9 mouse cellular contexts compared by ENCODE assay signal in the genomic region with DNA sequence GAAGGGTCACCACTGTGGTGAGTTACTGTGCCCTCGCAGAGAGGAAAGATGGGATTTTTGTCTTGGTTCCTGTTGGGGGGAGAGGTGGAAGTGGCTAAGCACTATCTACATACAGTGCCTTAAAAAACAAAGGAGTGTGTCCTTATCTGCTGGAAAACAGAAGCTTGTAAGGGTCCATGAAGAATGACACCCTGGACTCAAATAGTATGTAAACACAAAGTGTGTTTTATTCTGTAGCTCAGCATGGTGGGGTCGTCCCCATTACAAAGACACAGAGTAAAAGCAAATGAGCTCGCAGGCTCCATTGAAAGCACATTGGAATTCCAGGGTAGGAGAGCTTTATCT. TPM values are rescaled to one million over a fixed set of nuclear protein-coding genes. Genes with fewer than 3 reads are reported as not detected.
DNase-seq lines count a peak whose midpoint lies in the region; ATAC-seq and TF ChIP-seq lines count a peak whose summit lies in the region.
"Had no signal": no experiment of that assay in that cellular context is flagged by ENCODE, and none has a peak within 500 bp of the region (broad histone marks: within the 10 kb centered on the region; RNA-seq: fewer than 3 reads in every experiment).

No protein-coding gene starts in this region.

- no peaks in the 10 kb centered on the region for H3K4me1 ChIP-seq in cerebellum, adult 2 months (ENCODE audit: control insufficient read depth, insufficient read depth, low read length)
- peaks cover 34% of the 10 kb centered on the region for H3K4me1 ChIP-seq in megakaryocyte, embryonic 14.5 days
- H3K4me1 ChIP-seq in limb, embryonic 13.5 days, result peaks cover 8% of the 10 kb centered on the region; the same call in 1 of the 2 replicates
- H3K4me1 ChIP-seq in stomach, embryonic 15.5 days, result no peaks in the 10 kb centered on the region

- peaks cover 21% of the 10 kb centered on the region for H3K36me3 ChIP-seq in megakaryocyte, embryonic 14.5 days (replicated peaks; ENCODE audit: low read length)
- H3K36me3 ChIP-seq in limb, embryonic 13.5 days, result peaks cover 7% of the 10 kb centered on the region; the same call in 1 of the 2 replicates
- H3K36me3 ChIP-seq in stomach, embryonic 15.5 days, result no peaks in the 10 kb centered on the region

- no peak overlapping the region for H3K27ac ChIP-seq in cerebellum, adult 2 months (ENCODE audit: insufficient read depth, low read length)
- H3K27ac ChIP-seq in limb, embryonic 13.5 days, result no peak overlapping the region
- H3K27ac ChIP-seq in stomach, embryonic 15.5 days, result peak overlapping the region; percentile 93

- H3K9me3 ChIP-seq in megakaryocyte, embryonic 14.5 days, result no peaks in the 10 kb centered on the region
- no peaks in the 10 kb centered on the region for H3K9me3 ChIP-seq in limb, embryonic 13.5 days
- no peaks in the 10 kb centered on the region for H3K9me3 ChIP-seq in stomach, embryonic 15.5 days

- no peak for TF ChIP-seq POLR2A in cerebellum, adult 2 months (IDR thresholded peaks at IDR 0.05; ENCODE audit: borderline replicate concordance, insufficient read depth, low read length)

- WGBS in cerebellum, adult 2 months, result 31% methylated on average over 3 of the region's 3 CpGs
- WGBS in limb, embryonic 13.5 days, result 50% methylated on average over 3 of the region's 3 CpGs
- 29% methylated on average over 3 of the region's 3 CpGs for WGBS in stomach, embryonic 15.5 days

- peak overlapping the region; percentile 84 for H3K4me3 ChIP-seq in cerebellum, adult 2 months (replicated peaks; ENCODE audit: insufficient read depth, low read depth, low read length)
- peak overlapping the region; percentile 94 for H3K4me3 ChIP-seq in megakaryocyte, embryonic 14.5 days (replicated peaks)
- peak overlapping the region; percentile 69 for H3K4me3 ChIP-seq in limb, embryonic 13.5 days
- H3K4me3 ChIP-seq in stomach, embryonic 15.5 days (replicated peaks), result peak overlapping the region; percentile 77

- ATAC-seq in megakaryocyte, adult 5-6 weeks (ENCODE audit: poor library complexity, severe bottlenecking), result no peak
- ATAC-seq in limb, embryonic 13.5 days (ENCODE audit: low FRiP score, low read depth), result no peak
- no peak for ATAC-seq in stomach, embryonic 15.5 days (ENCODE audit: insufficient read depth, low FRiP score, low read depth)

- no peaks in the 10 kb centered on the region for H3K27me3 ChIP-seq in cerebellum, adult 2 months (ENCODE audit: control insufficient read depth, insufficient read depth, low read length)
- no peaks in the 10 kb centered on the region for H3K27me3 ChIP-seq in megakaryocyte, embryonic 14.5 days (replicated peaks)
- H3K27me3 ChIP-seq in limb, embryonic 13.5 days, result no peaks in the 10 kb centered on the region
- no peaks in the 10 kb centered on the region for H3K27me3 ChIP-seq in stomach, embryonic 15.5 days (replicated peaks)

- H3K4me2 ChIP-seq in limb, embryonic 13.5 days (replicated peaks), result peak overlapping the region; percentile 77
- peak overlapping the region; percentile 86 for H3K4me2 ChIP-seq in stomach, embryonic 15.5 days

- no peak for TF ChIP-seq CTCF in cerebellum, adult 2 months (IDR thresholded peaks at IDR 0.05; ENCODE audit: borderline replicate concordance, insufficient read depth, low read depth, low read length)

- peak overlapping the region; percentile 86 for H3K9ac ChIP-seq in limb, embryonic 13.5 days
- no peak overlapping the region for H3K9ac ChIP-seq in stomach, embryonic 15.5 days

- no peak for DNase-seq in cerebellum, adult 2 months
- DNase-seq in cerebellum, adult 11-12 months, result no peak
- no peak for DNase-seq in layer of hippocampus, adult 8-10 months (ENCODE audit: low spot score in 2 of 2)
- DNase-seq in gastrocnemius, postnatal 10 days, result no peak
- DNase-seq: cerebellum, postnatal 25 days had no signal

RNA-seq across cellular contexts. Expression of a gene that starts 0.8 kb away (rescaled TPM):
- 19.9 and 20.9 TPM in 2 replicates for polyA plus RNA-seq in cerebellum, adult 2 months (2012; rRNA removed)
- polyA plus RNA-seq in megakaryocyte, embryonic 14.5 days (2012; ENCODE audit: insufficient read depth, low replicate concordance), result 0.31 TPM in 1 of 2 replicates, not detected in the other
- total RNA-seq in megakaryocyte, adult 5-6 weeks (2015), result 6.4 and 7.6 TPM in 2 replicates
- total RNA-seq in megakaryocyte, adult 5-6 weeks (2017), result 13.3 and 14.4 TPM in 2 replicates
- 19.8 and 20.4 TPM in 2 replicates for polyA plus RNA-seq in limb, embryonic 13.5 days (2015; fragmentation: Nextera tagmentation; extraction: Ambion mirVana)
- polyA plus RNA-seq in stomach, embryonic 15.5 days (2015; fragmentation: Nextera tagmentation; extraction: Ambion mirVana), result 14.5 and 16.7 TPM in 2 replicates
- 10 to 100 TPM; 27.3 to 35.6 (median 30.3) TPM for total RNA-seq in layer of hippocampus, adult 8-10 months (2022)
- 10 to 100 TPM; 10.6 to 12.2 TPM for total RNA-seq in gastrocnemius, postnatal 10 days (2021)

RNA-seq across cellular contexts. Expression of a gene that starts 45.0 kb away (rescaled TPM):
- polyA plus RNA-seq in cerebellum, adult 2 months (2012; rRNA removed), result 95.0 and 101 TPM in 2 replicates
- 2.7 and 25.3 TPM in 2 replicates for polyA plus RNA-seq in megakaryocyte, embryonic 14.5 days (2012; ENCODE audit: insufficient read depth, low replicate concordance)
- 182 and 193 TPM in 2 replicates for total RNA-seq in megakaryocyte, adult 5-6 weeks (2015)
- total RNA-seq in megakaryocyte, adult 5-6 weeks (2017), result 187 and 225 TPM in 2 replicates
- polyA plus RNA-seq in limb, embryonic 13.5 days (2015; fragmentation: Nextera tagmentation; extraction: Ambion mirVana), result 321 and 323 TPM in 2 replicates
- 220 and 231 TPM in 2 replicates for polyA plus RNA-seq in stomach, embryonic 15.5 days (2015; fragmentation: Nextera tagmentation; extraction: Ambion mirVana)
- total RNA-seq in layer of hippocampus, adult 8-10 months (2022), result 100 to 1,000 TPM in 1 of 4 experiments, 10 to 100 TPM in 3; 92.1 to 101 (median 97.4) TPM
- total RNA-seq in gastrocnemius, postnatal 10 days (2021), result 100 to 1,000 TPM; 141 to 143 TPM

RNA-seq across cellular contexts. Expression of a gene that starts 45.3 kb away (rescaled TPM):
- 7.9 and 8.6 TPM in 2 replicates for polyA plus RNA-seq in cerebellum, adult 2 months (2012; rRNA removed)
- polyA plus RNA-seq in megakaryocyte, embryonic 14.5 days (2012; ENCODE audit: insufficient read depth, low replicate concordance), result 0.50 and 4.0 TPM in 2 replicates
- total RNA-seq in megakaryocyte, adult 5-6 weeks (2015), result 11.4 and 13.0 TPM in 2 replicates
- total RNA-seq in megakaryocyte, adult 5-6 weeks (2017), result 19.3 and 20.1 TPM in 2 replicates
- polyA plus RNA-seq in limb, embryonic 13.5 days (2015; fragmentation: Nextera tagmentation; extraction: Ambion mirVana), result 23.9 and 25.4 TPM in 2 replicates
- 27.0 and 27.6 TPM in 2 replicates for polyA plus RNA-seq in stomach, embryonic 15.5 days (2015; fragmentation: Nextera tagmentation; extraction: Ambion mirVana)
- total RNA-seq in layer of hippocampus, adult 8-10 months (2022), result 10 to 100 TPM; 14.9 to 16.8 (median 16.1) TPM
- 10 to 100 TPM; 35.0 to 35.3 TPM for total RNA-seq in gastrocnemius, postnatal 10 days (2021)

Comparison
In these comparisons a context has a peak if more than half of its experiments do, and no peak if none do; other contexts are left out.
1. RNA of a gene that starts 0.8 kb away (polyA plus RNA-seq): 19.9 to 20.9 TPM in cerebellum, adult 2 months, 19.8 to 20.4 TPM in limb, embryonic 13.5 days and 14.5 to 16.7 TPM in stomach, embryonic 15.5 days; 0.31 TPM in megakaryocyte, embryonic 14.5 days; every median in the first group is over 10 times any median in the second.
2. Peak in every context shown above with its lines, with median percentiles within 50 percentile points of each other: H3K4me3 ChIP-seq.